Mouse (Mus musculus) thymus, adult 18-20 months (tissue): Measurements from ENCODE around the gene Rplp0.
"Not testable (repeated sequence)": the region's sequence is repeated elsewhere in the genome, so short reads cannot be mapped to it uniquely, and the experiment has no call there.

Experiments
- DNase-seq, 2 experiments: peaks; one replicate each; pipeline ENCODE4 v3.0.0; 2022; ENCODE audit warnings: mixed read lengths in 2 of 2

Rplp0 gene

DNA sequence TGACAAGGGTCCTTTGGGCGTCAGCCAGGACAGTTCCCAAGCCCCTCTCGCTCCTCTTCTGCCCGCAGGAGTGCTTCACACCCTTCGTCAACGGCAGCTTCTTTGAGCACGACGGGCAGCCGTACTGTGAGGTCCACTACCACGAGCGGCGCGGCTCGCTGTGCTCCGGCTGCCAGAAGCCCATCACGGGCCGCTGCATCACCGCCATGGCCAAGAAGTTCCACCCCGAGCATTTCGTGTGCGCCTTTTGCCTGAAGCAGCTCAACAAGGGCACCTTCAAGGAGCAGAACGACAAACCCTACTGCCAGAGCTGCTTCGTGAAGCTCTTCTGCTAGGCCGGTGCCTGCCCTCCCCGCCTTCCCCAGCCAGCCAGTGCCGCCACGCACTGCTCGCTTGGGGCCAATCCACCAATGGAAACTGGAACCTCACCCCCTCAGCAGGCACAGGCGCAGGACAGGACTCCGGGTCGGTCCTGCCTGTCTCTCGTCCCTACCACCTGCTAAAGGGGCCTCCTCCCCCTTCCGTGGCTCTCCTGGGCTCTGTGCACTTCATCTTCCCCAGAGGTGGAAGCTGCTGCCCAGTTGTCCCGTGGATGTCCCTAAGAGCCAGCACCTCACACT lies 5.4 kb upstream of the Rplp0 start:
- DNase-seq, result no peak

DNA sequence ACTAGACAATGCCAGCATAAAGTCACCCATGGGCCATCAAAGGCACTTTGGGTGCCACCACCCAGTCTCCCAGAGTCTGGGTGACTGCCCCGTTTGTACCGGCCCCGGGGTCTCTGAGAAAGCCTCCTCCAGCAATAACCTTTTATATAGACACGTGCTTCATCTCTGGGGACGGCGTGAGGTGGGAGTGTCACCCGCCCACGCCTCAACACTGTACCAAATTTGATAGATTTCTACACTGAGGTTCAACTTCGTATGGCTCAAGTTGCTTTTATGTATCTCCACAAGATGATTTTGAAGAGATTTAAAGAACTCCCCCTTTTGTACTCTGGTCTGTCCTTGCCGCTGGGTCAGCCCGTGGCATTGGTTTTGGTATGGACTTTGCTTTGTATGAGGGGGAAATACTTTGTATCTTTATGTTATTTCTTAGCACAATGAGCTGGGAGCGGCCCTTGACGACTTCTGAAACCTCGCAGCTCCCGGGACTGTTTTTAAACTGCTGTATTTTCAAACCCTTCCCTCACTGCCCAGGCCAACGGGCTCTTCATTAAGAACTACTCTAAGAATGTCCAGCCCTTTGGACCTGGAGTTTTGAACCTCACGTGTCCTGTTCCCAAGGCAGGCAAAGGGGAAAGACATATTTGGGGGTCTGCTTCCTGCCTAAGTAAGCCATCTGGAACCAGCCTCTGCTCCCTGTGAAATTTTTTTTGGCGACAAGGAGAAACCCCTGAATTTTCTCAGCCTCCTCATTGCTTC lies 4.6 kb upstream of the Rplp0 start:
- no peak for DNase-seq

DNA sequence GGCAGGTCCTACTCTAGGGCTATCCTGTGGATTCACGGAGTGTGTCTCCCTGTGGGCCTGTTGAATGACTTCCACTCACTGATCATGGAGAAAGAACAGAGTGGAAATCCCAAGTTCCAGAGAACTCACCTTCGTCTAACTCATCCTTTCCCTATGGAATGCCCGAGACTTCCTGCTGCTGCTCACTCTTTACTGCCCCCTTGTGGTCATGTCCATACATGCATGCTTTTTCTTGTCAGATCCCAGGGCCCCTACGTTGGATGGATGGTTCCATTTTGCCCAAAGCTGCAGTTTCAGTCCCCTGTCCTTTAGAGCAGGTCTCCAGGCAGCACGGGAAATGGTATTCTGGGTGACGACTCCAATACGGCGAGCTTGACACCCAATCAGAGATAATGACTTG lies 3.0 kb upstream of the Rplp0 start:
- DNase-seq, result no peak

DNA sequence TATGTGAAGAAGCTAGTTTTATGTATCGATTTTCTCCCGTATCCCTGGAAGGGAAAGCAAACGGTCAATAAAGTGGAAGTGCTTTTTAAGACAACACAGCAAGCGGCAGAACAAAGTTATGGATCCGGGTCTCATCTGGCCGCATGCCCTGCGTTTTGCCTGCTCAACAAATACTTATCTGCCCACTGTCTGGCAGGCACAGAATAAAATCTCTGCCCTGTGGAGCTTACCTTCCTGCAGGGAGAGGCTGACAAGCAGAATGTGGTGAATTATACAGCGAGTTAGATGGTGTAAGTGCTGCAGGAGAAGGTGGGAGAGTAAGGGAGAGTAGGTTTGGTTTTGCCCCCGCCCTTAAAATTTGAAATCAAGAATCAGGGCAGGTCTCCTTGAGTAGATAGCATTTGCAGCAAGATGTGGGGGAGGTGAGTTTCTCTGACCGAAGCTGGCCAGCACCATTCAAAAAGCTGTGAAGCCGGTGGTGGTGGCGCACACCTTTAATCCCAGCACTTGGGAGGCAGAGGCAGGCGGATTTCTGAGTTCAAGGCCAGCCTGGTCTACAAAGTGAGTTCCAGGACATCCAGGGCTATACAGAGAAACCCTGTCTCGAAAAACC lies 979 bp upstream of the Rplp0 start:
- no peak for DNase-seq

DNA sequence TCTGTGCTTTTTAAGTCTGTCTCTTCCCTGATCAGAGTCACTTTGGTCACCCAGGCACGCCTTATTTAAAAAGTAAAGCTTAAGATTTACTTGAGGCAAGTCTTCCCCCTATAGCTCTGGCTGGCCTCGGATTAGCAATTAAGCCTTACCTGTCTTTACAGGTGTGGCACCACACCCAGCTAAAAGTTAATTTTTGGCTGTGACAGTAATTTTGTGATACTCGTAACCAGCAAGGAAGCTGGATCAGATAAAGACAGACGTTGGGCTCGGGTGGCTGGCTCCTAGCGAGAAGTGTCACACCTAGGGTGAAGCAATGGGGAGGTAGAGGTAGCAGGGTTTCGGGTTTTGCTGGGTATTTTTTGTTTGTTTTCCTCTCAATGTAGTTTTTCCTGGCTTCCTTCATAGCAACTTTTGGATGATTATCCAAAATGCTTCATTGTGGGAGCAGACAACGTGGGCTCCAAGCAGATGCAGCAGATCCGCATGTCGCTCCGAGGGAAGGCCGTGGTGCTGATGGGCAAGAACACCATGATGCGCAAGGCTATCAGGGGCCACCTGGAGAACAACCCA lies 1.2 kb downstream of the Rplp0 start:
- DNase-seq, result no peak

DNA sequence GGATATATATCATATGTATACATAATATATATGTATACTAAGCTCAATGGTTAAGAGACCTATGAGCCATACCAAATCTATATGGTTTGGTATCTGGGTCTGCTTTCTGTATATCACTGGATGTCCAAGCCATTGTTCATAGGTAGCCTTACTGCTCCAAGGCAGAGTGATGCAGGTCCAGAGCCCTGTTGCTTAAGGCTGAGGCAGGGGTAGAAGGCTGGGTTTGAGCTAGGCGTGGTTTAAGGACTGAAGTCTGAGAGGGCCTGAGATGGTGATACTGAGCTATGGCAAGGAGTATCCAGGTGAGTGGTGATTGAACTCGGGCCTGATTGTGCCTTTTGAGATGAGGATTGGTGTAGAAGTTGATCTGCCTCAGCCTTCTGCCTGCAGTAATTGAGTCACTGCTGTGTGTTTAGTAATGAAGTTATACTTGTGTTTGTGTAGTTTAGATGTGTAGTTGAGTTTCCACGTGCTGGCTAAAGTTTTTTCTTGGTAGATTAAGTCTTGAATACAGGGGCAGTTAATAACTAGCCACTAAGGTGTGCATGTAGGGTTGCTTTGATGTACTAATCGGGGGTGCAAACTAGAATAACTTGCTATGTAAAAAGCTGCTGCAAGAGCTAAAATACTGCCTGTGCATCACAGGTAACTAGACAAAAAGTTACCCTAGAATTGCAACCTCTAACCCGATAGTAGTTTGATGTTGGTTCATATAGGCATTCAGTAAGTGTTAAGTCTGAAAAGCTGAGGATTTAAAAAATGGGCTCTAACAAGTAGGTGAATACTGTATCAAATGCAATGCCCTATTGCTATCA lies 4.7 kb downstream of the Rplp0 start:
- DNase-seq, result no peak

DNA sequence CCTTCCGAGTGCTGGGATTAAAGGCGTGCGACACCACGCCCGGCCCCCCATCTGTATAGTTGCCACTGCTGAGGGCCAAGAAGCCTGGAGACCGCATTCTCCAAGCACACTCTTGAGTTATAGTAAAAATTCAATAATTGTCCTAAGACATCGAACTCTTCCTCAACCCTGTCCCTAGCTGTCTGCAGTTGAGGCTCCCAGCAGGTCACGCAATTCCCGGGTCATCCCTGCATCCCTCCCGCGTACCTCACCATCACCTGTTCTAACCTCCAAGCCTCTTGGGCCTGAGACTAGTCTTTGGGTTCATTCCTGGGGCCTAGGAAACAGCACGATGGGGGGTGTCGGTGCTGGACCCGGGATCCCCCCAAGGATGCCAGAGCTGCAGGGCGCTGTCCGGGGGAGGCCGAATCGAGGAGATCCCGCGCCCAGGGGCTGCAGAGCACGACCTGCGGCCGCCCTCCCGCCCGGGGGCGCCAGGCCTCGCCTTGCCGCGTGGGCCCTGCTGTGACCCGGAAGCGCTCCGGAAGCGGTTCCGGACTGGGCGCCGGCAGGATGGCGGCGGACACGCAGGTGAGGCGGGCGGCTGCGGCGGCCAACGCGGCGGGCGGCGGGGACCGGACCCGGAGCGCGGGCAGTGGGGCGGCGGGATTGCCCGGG lies 5.6 kb downstream of the Rplp0 start, which contains the start of gene Gcn1l1:
Gene Gcn1l1, plus strand, starts transcription at position 518 of the 657 bp plus-strand sequence.
- peak; percentile 53 to 62 for DNase-seq

DNA sequence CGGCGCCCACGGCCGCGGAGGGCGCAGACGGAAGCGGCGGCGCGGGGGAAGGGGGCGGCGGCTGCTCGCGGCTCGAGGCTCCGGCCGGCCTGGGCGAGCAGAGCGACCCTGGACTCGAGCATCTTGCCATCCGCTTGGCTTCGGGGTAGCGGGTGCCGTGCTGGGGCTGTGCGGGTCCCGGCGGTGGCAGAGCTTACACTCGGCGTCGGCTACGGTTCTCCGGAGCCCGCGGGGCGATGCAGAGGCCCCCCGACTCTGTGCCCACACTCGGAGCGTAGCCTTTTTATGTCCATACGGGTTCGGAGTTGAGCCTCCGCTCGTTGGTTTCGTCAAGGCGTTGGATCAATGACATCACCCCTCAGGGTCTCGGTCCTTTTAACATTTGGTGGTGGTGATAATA lies 6.1 kb downstream of the Rplp0 start:
- no peak for DNase-seq

DNA sequence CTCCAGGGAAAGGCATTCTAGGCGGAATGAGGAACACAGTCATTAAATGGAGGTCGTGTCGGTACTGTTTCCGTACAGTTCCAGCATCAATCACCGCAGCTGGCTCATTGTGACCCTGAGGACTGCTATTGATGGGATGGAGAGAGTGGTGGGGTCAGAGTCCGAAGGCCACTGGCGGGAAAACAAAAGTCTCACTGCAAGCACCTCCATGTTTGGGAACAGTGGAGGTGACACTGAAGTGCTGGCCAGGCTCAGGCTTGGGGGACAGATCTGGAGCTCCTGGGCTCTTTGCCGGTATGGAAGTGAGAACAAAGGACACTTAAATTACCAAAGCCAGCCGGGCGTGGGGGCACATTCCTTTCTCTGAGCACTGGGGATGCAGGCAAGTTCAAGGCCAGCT lies 9.4 kb downstream of the Rplp0 start:
- DNase-seq, result no peak

DNA sequence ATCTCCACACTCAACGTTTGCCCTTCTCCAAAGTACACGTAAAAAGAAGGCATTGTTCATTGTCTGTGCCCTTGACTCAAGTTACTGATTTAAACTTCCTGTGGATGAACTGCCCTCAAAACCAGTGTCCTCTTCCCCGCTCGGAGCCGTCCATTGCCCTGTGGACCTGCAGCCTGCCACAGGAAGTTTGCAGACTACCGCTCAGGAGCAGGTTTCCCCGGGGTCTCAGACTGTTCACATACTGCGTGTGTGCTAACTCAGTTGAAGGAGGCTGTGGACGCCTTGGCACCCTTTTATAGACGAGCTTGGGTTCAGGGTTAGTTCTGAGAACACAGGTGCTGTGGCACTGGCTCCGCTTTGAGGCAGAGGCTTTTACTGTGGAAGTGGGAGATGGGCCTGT lies 10.0 kb downstream of the Rplp0 start:
- no peak for DNase-seq

DNA sequence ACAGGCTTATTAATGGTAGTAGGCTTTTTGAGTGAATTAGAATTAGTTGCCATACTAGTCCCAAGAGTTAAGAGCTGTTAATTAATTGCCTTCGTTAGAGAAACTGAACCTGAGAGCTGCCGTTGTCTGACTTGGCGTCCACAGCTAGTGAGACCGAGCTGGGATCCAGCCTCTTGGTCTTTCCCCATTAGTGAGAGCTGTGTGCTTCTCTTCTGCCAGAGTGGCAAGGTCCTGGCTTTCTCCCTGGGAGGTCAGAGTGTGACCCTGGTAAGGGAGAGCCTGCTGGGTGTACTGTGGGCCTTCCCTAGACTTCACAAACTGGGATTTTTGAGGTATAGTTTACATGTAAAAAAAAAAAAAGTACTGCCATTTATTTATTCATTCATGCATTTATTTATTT lies 10.5 kb downstream of the Rplp0 start:
- no peak for DNase-seq

DNA sequence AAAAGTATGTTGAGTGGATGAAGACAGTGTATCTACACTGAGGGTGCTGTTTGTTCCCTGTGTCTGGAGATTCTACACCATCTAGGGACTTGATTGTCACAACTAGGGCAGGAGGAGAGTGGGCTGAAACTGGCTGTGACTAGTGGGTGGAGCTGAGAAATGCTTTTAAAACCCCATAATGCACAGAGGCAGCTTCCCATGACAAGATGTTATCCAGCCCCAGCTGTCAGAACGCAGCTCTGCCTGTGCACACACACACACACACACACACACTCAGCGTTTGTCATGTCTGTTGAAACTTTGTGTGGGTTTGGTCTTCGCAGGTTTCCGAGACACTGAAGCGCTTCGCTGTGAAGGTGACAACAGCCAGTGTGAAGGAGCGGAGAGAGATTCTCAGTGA lies 11.8 kb downstream of the Rplp0 start:
- DNase-seq, result no peak

DNA sequence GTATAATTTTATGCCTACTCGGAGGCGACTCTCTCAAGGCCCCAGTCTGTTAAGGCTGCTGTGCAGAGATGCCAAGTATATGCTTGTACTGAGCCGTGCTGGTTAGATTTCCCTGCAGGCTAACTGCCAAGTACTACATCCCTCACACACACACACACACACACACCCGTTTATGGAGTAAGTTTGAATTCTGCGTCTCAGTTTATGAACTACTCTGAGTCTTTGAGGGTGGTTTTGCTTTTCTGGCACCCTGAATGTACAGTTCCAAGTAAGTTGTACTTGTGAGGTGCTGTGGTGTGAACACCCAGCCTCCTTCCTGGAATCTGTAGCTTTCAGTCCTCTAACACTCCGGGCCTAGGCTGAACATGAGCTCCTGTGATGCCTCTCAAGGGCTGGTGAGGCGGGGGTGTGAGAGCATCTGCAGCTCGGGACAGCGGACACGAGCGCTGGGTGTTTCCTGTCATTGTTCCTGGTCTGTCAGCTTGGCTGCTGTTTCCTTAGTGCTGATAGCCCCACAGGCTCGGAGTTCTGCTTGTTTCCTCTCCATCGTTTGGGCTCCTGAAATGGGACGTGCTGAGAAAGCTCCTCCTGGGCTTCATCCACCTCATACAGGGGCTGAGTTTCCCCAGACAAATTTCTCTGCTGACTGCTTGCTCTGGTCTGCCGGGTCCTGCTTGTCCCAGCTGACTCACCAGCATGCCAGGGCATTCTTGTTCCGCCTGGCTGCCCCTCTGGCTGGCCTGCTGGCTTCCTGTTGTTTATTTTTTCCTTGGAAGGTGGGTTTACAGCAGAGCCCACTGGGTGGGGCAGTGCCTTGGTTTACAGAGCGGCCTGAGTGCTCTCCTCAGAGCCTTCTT lies 13.6 kb downstream of the Rplp0 start:
- DNase-seq, result no peak

DNA sequence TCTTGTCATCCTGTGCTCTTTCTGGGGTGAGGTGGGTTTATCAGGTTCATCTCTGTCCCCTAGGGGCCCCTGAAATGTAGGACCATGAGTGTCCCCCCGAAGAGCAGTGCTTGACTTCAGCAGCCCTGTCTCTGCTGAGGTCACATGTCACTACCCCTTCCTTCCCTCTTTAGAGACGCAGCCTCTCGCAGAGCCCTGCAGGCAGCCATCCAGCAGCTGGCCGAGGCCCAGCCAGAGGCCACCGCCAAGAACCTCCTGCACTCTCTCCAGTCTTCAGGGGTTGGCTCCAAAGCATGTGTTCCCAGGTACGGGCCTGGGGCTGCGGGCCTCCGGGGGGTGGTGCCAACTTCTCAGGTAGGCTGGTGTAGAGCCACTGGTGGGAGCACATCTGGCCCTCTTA lies 15.7 kb downstream of the Rplp0 start:
- DNase-seq, result no peak

DNA sequence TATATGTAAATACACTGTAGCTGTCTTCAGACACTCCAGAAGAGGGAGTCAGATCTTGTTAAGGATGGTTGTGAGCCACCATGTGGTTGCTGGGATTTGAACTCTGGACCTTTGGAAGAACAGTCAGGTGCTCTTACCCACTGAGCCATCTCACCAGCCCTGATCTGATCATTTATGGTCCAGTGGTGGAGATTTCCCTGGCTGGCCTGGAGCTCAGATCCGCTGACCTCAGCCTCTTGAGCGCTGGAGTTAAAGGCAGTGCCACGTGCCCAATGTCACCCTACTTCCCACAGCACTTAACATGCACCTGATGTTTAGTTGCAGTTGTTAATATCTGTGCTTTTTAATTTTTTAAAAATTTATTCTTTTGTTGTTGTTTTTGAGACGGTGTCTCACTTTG lies 18.4 kb downstream of the Rplp0 start:
- DNase-seq, result not testable (repeated sequence)

DNA sequence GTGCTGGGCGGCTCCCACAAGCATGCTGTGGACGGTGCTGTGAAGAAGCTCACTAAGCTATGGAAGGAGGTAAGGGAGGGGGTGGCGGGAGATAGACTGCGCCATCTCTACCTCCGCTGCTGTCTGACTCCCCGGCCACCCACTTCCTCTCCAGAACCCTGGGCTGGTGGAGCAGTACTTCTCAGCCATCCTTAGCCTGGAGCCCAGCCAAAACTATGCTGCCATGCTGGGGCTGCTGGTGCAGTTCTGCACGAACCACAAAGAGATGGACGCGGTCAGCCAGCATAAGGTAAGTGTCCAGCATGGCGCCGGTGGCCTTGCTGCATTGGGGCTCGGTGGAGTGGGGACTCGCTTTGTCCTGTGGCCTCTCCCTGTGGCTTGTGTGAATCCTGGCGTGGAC lies 19.7 kb downstream of the Rplp0 start:
- no peak for DNase-seq

DNA sequence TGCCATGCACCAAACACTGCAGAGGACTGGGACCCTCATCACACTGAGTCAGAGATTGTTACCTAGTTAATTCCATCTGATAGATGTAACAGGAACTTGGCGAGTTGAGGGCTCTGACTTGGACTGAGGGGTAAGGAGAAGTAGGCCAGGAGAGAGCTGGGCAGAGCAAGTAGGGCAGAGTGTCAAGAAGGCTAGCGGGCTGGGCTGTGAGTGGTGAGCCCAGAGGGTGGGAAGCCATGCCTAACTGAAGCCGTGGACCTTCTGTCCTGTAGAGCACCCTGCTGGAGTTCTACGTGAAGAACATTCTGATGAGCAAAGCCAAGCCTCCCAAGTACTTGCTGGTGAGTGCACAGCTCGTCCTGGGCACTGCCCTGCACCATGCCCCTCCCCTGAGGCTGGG lies 20.1 kb downstream of the Rplp0 start:
- DNase-seq, result no peak

DNA sequence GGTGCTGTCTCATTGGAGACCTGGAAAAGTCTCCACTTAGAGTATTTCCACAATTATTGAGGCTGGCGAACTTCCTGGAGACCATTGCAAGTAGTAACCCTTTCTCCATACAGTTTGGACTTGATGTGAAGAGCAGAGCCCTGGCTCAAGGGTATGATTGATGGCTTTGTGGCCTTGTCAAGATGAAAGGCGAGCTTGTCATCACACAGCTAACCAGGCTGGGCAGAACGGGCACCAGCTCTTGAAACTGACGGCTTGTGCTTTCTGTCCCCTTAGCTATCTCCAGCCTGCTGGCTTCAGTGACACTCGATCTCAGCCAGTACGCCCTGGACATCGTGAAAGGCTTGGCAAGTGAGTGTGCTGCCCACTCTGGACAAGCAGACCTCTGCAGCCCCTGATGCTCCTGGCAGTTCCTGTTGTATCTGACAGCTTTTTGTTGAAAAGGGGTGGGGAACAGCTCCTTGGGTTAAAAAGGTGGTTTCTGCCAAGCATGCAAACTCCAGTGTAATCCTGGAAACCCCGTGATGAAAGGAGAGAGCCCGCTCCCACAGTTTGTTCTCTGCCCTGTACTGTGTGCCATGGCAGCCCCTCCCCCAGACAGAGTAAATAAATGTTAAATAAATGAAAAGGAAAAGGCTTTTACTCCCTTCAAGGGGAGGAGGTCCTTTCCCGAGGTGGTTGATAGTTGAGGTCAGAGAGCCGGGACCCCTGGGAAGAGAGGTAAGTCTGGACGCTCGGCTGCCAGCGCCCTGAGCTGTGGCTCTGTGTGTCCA lies 21.1 kb downstream of the Rplp0 start:
- no peak for DNase-seq

DNA sequence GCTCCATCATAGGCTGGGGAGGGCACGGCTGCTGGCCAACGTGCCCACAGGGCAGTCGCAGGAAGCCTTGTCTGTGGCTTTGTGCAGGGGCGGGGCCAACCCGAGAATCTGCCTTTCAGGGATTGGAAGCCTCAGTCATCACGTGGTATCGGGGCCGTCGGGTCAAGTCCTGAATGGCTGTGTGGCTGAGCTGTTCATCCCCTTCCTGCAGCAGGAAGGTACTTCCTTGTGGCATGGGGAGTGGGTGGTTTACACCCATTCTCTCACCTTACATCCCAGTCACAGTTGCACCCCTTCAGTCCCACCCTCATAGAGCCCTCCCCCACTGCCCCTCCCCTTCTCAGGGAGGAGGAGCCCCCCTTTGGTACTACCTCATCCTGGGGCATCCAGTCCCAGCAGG lies 22.4 kb downstream of the Rplp0 start:
- DNase-seq, result no peak

DNA sequence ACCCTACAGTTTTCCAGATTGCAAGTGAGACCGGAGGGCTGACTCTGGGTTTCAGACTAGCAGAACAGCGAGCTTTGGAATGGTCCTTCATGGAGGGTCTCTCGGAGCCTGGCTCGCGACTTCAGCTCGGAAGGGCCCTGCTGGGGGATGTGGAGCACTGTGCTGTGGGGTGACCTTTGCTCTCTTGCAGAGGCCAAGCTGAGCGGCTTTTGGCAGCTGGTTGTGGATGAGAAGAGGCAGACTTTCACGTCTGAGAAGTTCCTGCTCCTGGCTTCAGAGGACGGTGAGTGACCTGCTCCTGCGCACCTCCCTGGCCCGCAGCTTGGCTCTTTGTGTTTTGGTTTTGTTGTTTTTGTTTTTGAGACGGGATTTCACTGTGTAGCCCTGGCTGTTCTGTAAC lies 26.3 kb downstream of the Rplp0 start:
- DNase-seq, result no peak

DNA sequence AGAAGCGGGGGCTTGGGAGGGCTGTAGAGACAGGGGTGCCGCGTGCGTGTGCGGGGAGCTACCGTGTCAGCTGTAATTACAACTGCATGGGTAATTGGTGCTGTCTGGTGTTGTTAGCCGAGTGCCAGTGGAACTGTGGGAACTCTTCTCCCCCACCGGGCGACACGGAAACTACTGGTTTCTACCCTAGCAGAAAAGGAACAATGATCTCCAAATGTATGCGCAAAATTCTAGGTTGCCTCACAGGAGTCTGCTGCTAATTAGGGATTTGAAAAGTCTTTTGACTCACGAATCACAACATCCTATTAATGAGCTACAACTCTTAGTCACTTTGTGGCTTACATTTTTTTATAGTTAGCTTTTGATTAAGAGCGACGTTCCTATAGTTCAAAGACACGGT lies 26.9 kb downstream of the Rplp0 start:
- no peak for DNase-seq
